Mouse (Mus musculus): Measurements from ENCODE around the gene Nfatc3. TPM values are rescaled to one million over a fixed set of nuclear protein-coding genes. Genes with fewer than 3 reads are reported as not detected.
"Not testable (repeated sequence)": the region's sequence is repeated elsewhere in the genome, so short reads cannot be mapped to it uniquely, and the experiment has no call there.

Gene Nfatc3
- polyA plus RNA-seq (2015; fragmentation: Nextera tagmentation; extraction: Ambion mirVana): 2.5 TPM in 2 replicates

- 2% methylated on average over 47 of the region's 52 CpGs for WGBS
- Histone ChIP-seq H3K4me3 (ENCODE audit: low read depth, low read length) (peak within 1 kb of the TSS; percentile 84), H3K36me3 (ENCODE audit: control insufficient read depth, insufficient read depth, low read length) (no peaks in the 10 kb centered on the region), H3K9ac (ENCODE audit: low read length) (peak within 1 kb of the TSS; percentile 88), H3K4me1 (replicated peaks; ENCODE audit: control insufficient read depth, insufficient read depth) (no peaks in the 10 kb centered on the region), H3K27me3 (ENCODE audit: control insufficient read depth, insufficient read depth, low read length) (no peaks in the 10 kb centered on the region), H3K4me2 (replicated peaks; ENCODE audit: low read depth) (peak within 1 kb of the TSS; percentile 69), H3K9me3 (ENCODE audit: control insufficient read depth, low read length) (no peaks in the 10 kb centered on the region), H3K27ac (replicated peaks) (peak within 1 kb of the TSS; percentile 98)
- ATAC-seq (ENCODE audit: low FRiP score, low TSS enrichment) (peak; percentile 98), DNase-seq (ENCODE audit: low spot score) (peak; percentile 97)
- TF ChIP-seq CTCF (IDR thresholded peaks at IDR 0.05; ENCODE audit: low read depth) (no peak), EP300 (optimal IDR thresholded peaks at IDR 0.05) (no peak)
Measured at GRCm38 (mm10) chr8:106058731-106059612, at the start of gene Nfatc3. Gene Nfatc3 (plus strand): TSS chr8:106058840.

DNA sequence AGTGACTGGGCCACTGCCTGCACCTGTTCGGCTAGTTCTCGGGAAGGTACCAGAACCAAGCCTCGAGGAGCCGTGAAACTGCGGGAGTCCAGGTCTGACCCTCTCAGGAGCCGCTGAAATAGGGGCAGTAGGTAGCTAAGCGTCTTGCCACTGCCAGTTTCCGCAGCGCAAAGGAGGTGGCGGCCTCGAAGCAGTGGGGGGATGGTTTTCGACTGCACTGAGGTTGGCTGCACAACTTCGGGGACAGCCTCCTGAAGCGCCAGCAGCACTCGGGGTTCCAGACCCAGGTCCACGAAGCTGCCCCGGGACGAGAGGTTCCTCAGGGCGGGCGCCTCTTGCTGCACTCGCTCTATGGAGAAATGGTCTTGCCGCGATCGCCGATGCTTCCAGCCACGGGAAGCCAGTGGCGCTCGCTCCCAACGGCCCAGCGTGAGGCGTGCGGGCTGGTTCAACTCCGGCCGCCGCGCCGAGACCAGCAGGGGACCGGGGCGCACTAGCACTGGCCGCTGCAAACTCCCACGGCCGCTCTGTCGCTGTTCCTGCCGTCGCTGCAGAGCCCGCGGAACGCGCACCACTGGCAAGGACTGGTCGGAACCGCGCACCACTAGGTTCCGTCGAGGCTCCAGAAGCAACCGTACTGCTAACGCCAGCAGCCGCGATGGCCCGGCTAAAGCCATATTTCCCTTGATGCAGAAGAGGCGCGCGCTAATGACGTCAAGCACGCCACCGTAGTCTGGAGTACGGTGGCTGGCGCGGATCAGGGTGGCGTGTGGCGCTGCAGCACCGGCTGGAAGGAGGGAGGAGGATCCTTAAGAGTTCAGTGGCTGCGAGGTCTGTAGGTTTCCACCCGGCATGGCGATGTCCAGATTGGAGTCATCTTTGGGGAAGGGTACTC is 47.6 kb upstream of the Nfatc3 start:
- Histone ChIP-seq H3K4me2 (replicated peaks; ENCODE audit: low read depth) (peak overlapping the region; percentile 91), H3K4me3 (ENCODE audit: low read depth, low read length) (peak overlapping the region; percentile 93), H3K4me1 (replicated peaks; ENCODE audit: control insufficient read depth, insufficient read depth) (peaks cover 2% of the 10 kb centered on the region; the same call in 1 of the 2 replicates), H3K9ac (ENCODE audit: low read length) (peak overlapping the region; percentile 88), H3K9me3 (ENCODE audit: control insufficient read depth, low read length) (no peaks in the 10 kb centered on the region), H3K27ac (replicated peaks) (peak overlapping the region; percentile 88), H3K27me3 (ENCODE audit: control insufficient read depth, insufficient read depth, low read length) (no peaks in the 10 kb centered on the region), H3K36me3 (ENCODE audit: control insufficient read depth, insufficient read depth, low read length) (no peaks in the 10 kb centered on the region; the same call in 1 of the 2 replicates)
- DNase-seq (ENCODE audit: low spot score) (peak; percentile 95), ATAC-seq (ENCODE audit: low FRiP score, low TSS enrichment) (peak; percentile 95)
- WGBS: under 1% methylated on average over 74 of the region's 74 CpGs
- TF ChIP-seq EP300 (optimal IDR thresholded peaks at IDR 0.05) (no peak), CTCF (IDR thresholded peaks at IDR 0.05; ENCODE audit: low read depth) (no peak)

DNA sequence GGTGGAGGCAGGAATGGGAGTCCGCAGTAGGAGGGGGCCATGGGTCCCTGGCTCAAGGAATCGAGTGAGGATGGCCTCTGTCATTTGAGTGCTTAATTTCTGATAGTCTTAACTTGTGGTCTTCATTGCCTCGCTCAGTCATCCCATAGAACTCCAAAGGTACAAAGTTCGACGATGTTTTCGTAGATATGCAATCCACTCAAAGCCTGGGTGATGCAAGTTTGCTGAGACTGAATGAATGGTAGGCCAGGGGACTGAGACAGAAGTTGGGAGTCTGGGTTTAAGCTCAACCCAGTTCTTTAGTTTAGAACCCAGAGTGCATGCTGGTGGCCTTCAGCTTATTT is 47.0 kb upstream of the Nfatc3 start, which contains the start of gene Ddx28:
Ddx28 (minus strand) TSS at position 240 of the 344 bp plus-strand sequence.
- H3K27ac ChIP-seq (replicated peaks): peak within 1 kb of the TSS; percentile 88
- H3K9me3 ChIP-seq (ENCODE audit: control insufficient read depth, low read length): no peaks in the 10 kb centered on the region
- 2% methylated on average over 6 of the region's 6 CpGs for WGBS
- H3K4me1 ChIP-seq (replicated peaks; ENCODE audit: control insufficient read depth, insufficient read depth): peaks cover 2% of the 10 kb centered on the region; the same call in 1 of the 2 replicates
- H3K9ac ChIP-seq (ENCODE audit: low read length): peak within 1 kb of the TSS; percentile 88
- peak within 1 kb of the TSS; percentile 91 for H3K4me2 ChIP-seq (replicated peaks; ENCODE audit: low read depth)
- H3K4me3 ChIP-seq (ENCODE audit: low read depth, low read length): peak within 1 kb of the TSS; percentile 93
- H3K36me3 ChIP-seq (ENCODE audit: control insufficient read depth, insufficient read depth, low read length): peaks cover 3% of the 10 kb centered on the region
- TF ChIP-seq EP300 (optimal IDR thresholded peaks at IDR 0.05): no peak
- no peak for TF ChIP-seq CTCF (IDR thresholded peaks at IDR 0.05; ENCODE audit: low read depth)
- ATAC-seq (ENCODE audit: low FRiP score, low TSS enrichment): no peak
- no peak for DNase-seq (ENCODE audit: low spot score)
- no peaks in the 10 kb centered on the region for H3K27me3 ChIP-seq (ENCODE audit: control insufficient read depth, insufficient read depth, low read length)

DNA sequence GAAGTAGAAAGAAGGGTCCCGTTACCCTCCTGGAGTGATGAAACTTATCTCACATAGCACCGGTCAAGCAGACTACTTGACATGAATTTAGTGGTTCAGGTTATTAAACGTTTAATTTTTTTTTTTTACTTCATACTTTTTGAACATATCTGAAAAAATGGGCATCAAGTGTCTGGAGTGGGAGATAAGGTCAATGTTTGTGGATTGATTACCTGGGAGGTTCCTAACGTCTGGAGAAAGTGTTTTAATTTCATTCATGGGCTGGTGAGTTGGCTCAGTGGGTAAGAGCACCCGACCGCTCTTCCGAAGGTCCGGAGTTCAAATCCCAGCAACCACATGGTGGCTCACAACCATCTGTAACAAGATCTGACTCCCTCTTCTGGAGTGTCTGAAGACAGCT is 46.4 kb upstream of the Nfatc3 start:
- not testable (repeated sequence) for ATAC-seq (ENCODE audit: low FRiP score, low TSS enrichment); H3K27ac ChIP-seq (replicated peaks); H3K36me3 ChIP-seq (ENCODE audit: control insufficient read depth, insufficient read depth, low read length); H3K4me3 ChIP-seq (ENCODE audit: low read depth, low read length); H3K9me3 ChIP-seq (ENCODE audit: control insufficient read depth, low read length); DNase-seq (ENCODE audit: low spot score); H3K4me1 ChIP-seq (replicated peaks; ENCODE audit: control insufficient read depth, insufficient read depth); H3K27me3 ChIP-seq (ENCODE audit: control insufficient read depth, insufficient read depth, low read length); H3K9ac ChIP-seq (ENCODE audit: low read length)
- 80% methylated on average over 8 of the region's 8 CpGs for WGBS
- H3K4me2 ChIP-seq (replicated peaks; ENCODE audit: low read depth): peak overlapping the region; percentile 91; the same call in 1 of the 2 replicates

DNA sequence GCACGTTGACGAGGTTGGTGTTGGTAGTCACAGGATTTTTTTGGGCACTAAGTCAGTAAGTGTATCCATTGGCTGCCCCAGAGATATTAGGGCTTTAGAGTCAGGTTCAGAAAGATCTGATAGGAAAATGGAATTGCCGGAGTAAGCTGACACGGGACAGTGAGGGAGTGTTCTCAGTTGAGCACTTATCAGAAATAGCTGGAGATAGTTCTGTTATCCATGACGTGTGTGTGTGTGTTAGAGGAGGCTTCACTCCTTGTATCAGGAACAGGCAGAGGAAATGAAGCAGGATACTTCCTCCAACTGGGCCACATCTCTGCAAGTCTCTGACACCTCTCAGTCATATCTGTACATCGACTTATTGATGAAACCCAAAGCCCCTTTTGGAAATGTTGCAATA is 42.4 kb upstream of the Nfatc3 start:
- peaks cover 3% of the 10 kb centered on the region for H3K36me3 ChIP-seq (ENCODE audit: control insufficient read depth, insufficient read depth, low read length)
- H3K4me2 ChIP-seq (replicated peaks; ENCODE audit: low read depth): no peak overlapping the region
- no peaks in the 10 kb centered on the region for H3K4me1 ChIP-seq (replicated peaks; ENCODE audit: control insufficient read depth, insufficient read depth)
- H3K9me3 ChIP-seq (ENCODE audit: control insufficient read depth, low read length): no peaks in the 10 kb centered on the region
- no peak overlapping the region for H3K9ac ChIP-seq (ENCODE audit: low read length)
- no peaks in the 10 kb centered on the region for H3K27me3 ChIP-seq (ENCODE audit: control insufficient read depth, insufficient read depth, low read length)
- no peak overlapping the region for H3K27ac ChIP-seq (replicated peaks)
- no peak for ATAC-seq (ENCODE audit: low FRiP score, low TSS enrichment)
- no peak for TF ChIP-seq CTCF (IDR thresholded peaks at IDR 0.05; ENCODE audit: low read depth)
- no peak for TF ChIP-seq EP300 (optimal IDR thresholded peaks at IDR 0.05)
- WGBS: 89% methylated on average over 6 of the region's 6 CpGs
- no peak for DNase-seq (ENCODE audit: low spot score)
- H3K4me3 ChIP-seq (ENCODE audit: low read depth, low read length): no peak overlapping the region

All from stomach, postnatal 0 days (tissue).